Mouse (Mus musculus) Patski (cell line): ENCODE results near the gene Zdhhc3. TPM values are rescaled to one million over a fixed set of nuclear protein-coding genes. Genes with fewer than 3 reads are reported as not detected.

Source experiments
- ATAC-seq: fragments of 100-300 bp; one replicate; pipeline ENCODE4 v1.8.0; 2021
- CTCF ChIA-PET: fragments of 350-600 bp; sonication (Branson Sonifier 250); formaldehyde crosslinking; loops from one replicate; lab custom pipeline; 2022; ENCODE audit warnings: inconsistent platforms; lab: Charles Lee
- POLR2A ChIA-PET: fragments of 350-600 bp; sonication (Branson Sonifier 250); formaldehyde crosslinking; loops from one replicate; lab custom pipeline; 2022; ENCODE audit warnings: antibody characterized with exemption, inconsistent platforms; lab: Charles Lee
- DNase-seq: peaks from one replicate; pipeline ENCODE4 v3.0.0-alpha.2; 2011; ENCODE audit warnings: low read depth, low spot score
- H3K27me3 ChIP-seq: fragments of 371-371 bp; one replicate; pipeline ENCODE4 v1.5.1; 2021
- CTCF ChIP-seq: fragments of 100-300 bp; IDR thresholded peaks from one replicate; pipeline ENCODE4 v1.5.1; 2021
- in situ Hi-C: fragments of 300-500 bp; cut with MboI; formaldehyde crosslinking; loops from 3 replicates; pipeline ENCODE4 v1.11.1; 2018; ENCODE audit warnings: low pct_unique_long_range_greater_than_20kb, mixed read lengths
- polyA plus RNA-seq: library from polyadenylated mRNA; unstranded; gene quantifications from one replicate; pipeline ENCODE4 v1.2.3, GENCODE M21; 2021

Zdhhc3 gene
- 48.3 TPM for polyA plus RNA-seq

DNA sequence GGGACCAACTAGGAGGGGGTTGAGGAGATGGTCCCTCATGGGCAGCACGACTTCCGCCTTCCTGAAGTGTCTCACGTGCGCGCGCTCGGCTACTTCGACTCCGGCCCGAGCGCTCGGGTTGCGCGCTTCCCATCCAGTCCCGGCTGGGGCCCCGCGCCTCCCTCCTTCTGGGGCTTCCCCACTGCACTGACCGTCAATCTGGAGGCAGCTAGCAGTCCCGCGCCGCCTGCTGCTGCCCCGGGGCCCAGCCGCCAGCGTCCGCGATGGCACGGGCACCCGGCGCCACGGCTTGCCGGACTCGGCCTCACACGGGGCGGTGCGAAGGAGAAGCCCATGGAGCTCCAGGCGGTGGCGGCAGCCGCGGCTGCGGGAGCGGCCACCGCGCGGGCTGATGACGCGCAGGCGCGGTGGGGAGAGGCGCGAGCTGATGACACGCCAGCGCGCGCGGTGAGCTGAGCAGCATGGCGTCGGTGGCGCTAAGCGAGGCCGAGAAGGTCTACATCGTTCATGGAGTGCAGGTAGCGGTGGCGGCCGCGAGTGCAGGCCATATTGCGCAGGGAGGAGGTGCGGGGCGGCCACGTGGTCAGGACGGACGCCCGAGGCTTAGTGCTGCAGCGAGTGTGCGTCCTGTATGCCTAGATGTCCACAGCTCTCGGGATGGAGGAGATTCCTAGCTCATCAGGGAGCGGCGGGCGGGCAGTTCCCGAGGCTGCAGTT is at the start of gene Zdhhc3, which contains the start of gene Exosc7:
Zdhhc3 (minus strand) TSS at position 401 of the 717 bp plus-strand sequence.
Exosc7 (plus strand) TSS at position 411 of the 717 bp plus-strand sequence.
- in situ Hi-C loops: loop anchor here (5.0 kb wide), 1 partner anchor 91 kb away; the partner anchor contains the start of gene Tmem42
- POLR2A ChIA-PET: interaction anchor here (0.7 to 1.3 kb wide), 2 partner anchors 99 to 189 kb away, joined by 3 read pairs; no protein-coding TSS in a partner anchor
- DNase-seq: no peak
- ATAC-seq: peak; percentile 84
- CTCF ChIA-PET: interaction anchor here (1.3 kb wide), 1 partner anchor 14 kb away, joined by 3 read pairs; no protein-coding TSS in a partner anchor
- H3K27me3 ChIP-seq: no peaks in the 10 kb centered on the region
- TF ChIP-seq CTCF: no peak

- in situ Hi-C loops: loop anchor here (5.0 kb wide), 2 partner anchors 91 to 281 kb away; no protein-coding TSS in a partner anchor
- DNase-seq: no peak
- TF ChIP-seq CTCF: no peak
- POLR2A ChIA-PET: interaction anchor here (0.8 kb wide), 1 partner anchor 90 kb away, joined by 3 read pairs; no protein-coding TSS in a partner anchor
- ATAC-seq: no peak
- no peaks in the 10 kb centered on the region for H3K27me3 ChIP-seq
- CTCF ChIA-PET: interaction anchor here (1.6 kb wide), 1 partner anchor 91 kb away, joined by 14 read pairs; no protein-coding TSS in a partner anchor
These were observed 48.8 kb upstream of the Zdhhc3 start for GRCm38 (mm10) chr9:123161792-123162191.

GRCm38 (mm10) chr9:123159330-123159729 is 46.3 kb upstream of the Zdhhc3 start:
- ChIA-PET CTCF (interaction anchor here (1.0 to 2.8 kb wide), 19 partner anchors 10 to 377 kb away, joined by 3 to 90 read pairs (median 3); partner anchors contain the start of gene Tmem158), POLR2A (interaction anchor here (1.6 kb wide), 1 partner anchor 94 kb away, joined by 7 read pairs; no protein-coding TSS in a partner anchor)
- no peaks in the 10 kb centered on the region for H3K27me3 ChIP-seq
- in situ Hi-C loops: loop anchor here (10.0 kb wide), 1 partner anchor 205 kb away; the partner anchor contains the start of gene Lars2
- peak; percentile 80 for TF ChIP-seq CTCF
- DNase-seq: peak; percentile 41
- ATAC-seq: no peak

DNA sequence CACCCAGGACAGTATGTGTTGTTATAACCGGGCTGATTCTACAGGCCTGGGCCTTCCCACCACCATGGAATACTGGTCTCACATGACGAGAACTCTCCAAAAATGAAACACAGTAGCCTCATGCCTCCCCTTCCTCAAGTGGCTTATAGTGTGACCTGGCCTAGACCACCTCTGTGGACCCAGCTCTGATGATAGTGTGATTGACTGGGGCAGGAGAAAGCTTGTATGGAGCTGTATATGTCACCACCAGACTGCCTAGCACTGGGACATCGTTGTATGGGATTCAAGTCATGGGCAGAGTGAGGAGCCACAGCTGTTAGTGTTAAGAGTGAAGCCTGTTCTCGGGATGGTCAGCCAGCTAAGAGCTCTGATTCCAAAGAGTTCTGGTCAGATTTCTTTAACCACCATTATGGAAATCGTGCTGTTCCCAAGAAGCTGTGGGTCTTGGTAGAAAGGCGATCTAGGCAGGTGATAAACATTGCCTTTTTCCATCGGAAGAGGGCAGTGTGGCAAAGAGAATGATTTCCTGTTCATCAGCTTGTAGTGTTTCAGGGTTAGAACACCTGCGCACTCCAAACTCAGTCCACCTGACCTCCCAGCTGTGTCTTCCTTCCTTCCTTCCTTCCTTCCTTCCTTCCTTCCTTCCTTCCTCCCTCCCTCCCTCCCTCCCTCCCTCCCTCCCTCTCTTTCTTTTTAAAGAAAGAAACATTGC is 45.3 kb upstream of the Zdhhc3 start:
- peak; percentile 63 for TF ChIP-seq CTCF
- POLR2A ChIA-PET: no interaction called here
- no peaks in the 10 kb centered on the region for H3K27me3 ChIP-seq
- CTCF ChIA-PET: interaction anchor here (0.6 to 2.8 kb wide), 6 partner anchors 10 to 378 kb away, joined by 3 to 90 read pairs (median 4); no protein-coding TSS in a partner anchor
- ATAC-seq (no peak), DNase-seq (no peak)
- in situ Hi-C loops: loop anchor here (10.0 kb wide), 1 partner anchor 207 kb away; the partner anchor contains the start of gene Lars2

DNA sequence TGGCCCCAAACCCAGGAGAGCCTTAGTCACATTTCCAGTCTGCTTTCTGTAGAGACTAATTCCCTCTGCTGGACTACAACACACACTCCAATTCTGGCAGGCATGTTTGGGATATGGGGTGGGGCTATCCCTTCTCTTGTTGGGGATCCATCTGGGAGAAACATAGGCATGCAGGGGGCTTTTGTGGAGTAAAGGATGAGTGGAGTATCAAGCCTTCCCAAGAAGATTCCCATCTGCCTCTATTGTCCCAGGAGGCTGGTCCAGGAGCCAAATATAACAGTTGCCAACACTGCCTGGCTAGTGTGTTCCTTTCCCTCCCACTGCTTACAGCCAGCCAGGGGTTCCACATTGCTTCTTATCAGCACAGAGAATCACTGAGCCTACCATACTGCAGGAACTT is 44.7 kb upstream of the Zdhhc3 start:
- ATAC-seq: no peak
- CTCF ChIA-PET: interaction anchor here (0.6 to 2.8 kb wide), 3 partner anchors 11 to 97 kb away, joined by 4 to 90 read pairs (median 14); no protein-coding TSS in a partner anchor
- no peak for TF ChIP-seq CTCF
- DNase-seq: no peak
- POLR2A ChIA-PET: no interaction called here
- in situ Hi-C loops: loop anchor here (10.0 kb wide), 1 partner anchor 207 kb away; the partner anchor contains the start of gene Lars2
- H3K27me3 ChIP-seq: no peaks in the 10 kb centered on the region

DNA sequence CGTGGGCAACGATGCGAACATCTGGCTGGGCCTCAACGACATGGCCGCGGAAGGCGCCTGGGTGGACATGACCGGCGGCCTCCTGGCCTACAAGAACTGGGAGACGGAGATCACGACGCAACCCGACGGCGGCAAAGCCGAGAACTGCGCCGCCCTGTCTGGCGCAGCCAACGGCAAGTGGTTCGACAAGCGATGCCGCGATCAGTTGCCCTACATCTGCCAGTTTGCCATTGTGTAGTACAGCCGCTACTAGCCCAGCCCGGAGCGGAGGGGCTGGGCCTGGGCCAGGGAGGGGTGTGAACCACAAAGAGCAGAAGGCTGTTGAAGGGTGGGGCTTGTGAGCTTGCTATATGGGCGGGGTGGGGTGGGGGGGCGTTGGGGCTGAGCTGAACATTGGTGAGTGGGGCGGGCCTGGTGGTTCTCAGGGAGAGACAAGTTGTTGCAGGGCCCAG is 43.9 kb upstream of the Zdhhc3 start:
- ATAC-seq: no peak

GRCm38 (mm10) chr9:123153121-123153520 is 40.1 kb upstream of the Zdhhc3 start:
- ChIA-PET POLR2A (no interaction called here), CTCF (interaction anchor here (1.3 to 3.6 kb wide), 2 partner anchors 30 to 100 kb away, joined by 3 to 23 read pairs; no protein-coding TSS in a partner anchor)
- in situ Hi-C loops: loop anchor here (5.0 to 10.0 kb wide), 2 partner anchors 212 to 374 kb away; partner anchors contain the start of genes Lars2 and Sacm1l
- no peak for ATAC-seq
- TF ChIP-seq CTCF: no peak
- no peak for DNase-seq
- H3K27me3 ChIP-seq: no peaks in the 10 kb centered on the region

More for the DNA sequence above, 43.9 kb upstream of the Zdhhc3 start:
- no peaks in the 10 kb centered on the region for H3K27me3 ChIP-seq
- DNase-seq: no peak
- TF ChIP-seq CTCF: no peak
- CTCF ChIA-PET: interaction anchor here (3.6 kb wide), 1 partner anchor 96 kb away, joined by 23 read pairs; no protein-coding TSS in a partner anchor
- in situ Hi-C loops: loop anchor here (10.0 kb wide), 1 partner anchor 208 kb away; the partner anchor contains the start of gene Lars2
- POLR2A ChIA-PET: no interaction called here

DNA sequence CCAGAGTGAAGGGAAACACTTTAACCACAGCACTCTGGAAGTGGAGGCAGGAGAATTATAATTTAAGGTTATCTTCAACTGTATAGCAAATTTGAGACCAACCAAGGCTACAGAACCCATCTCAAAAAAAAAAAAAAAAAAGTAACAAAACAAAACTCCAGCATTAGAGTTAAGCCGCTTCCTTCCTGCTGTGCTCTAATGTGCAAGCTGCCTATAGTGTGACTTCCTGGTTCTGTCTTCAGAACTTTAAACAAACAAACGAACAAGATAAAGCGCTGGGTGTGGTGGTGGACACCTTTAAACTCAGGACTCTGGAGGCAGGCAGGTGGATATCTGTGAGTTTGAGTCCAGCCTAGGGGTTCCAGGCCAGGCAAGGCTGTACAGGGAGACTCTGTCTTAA is 39.0 kb upstream of the Zdhhc3 start:
- H3K27me3 ChIP-seq: no peaks in the 10 kb centered on the region
- TF ChIP-seq CTCF: no peak
- ChIA-PET POLR2A (no interaction called here), CTCF (interaction anchor here (0.7 kb wide), 1 partner anchor 38 kb away, joined by 3 read pairs; no protein-coding TSS in a partner anchor)
- ATAC-seq (no peak), DNase-seq (no peak)
- in situ Hi-C loops: loop anchor here (5.0 to 10.0 kb wide), 2 partner anchors 213 to 375 kb away; partner anchors contain the start of genes Lars2 and Sacm1l

DNA sequence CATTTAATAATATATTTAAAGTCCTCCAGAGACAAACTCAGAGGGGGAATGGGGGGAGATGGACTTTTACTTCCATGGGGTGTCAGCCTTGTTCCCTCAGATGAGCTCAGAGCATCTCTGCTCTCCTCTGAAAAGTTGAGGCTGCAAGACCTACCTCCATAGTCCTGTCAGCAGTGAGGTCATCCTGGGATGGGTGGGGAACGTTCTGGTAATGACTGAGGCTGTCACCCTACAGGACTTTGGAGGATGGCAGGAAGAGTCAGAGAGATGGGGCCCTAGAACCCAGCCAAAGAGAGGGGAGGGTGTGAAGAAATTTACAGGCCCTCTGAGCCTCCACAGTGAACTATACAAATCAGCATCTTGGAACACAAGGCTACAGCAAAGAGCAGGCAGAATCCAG is 38.6 kb upstream of the Zdhhc3 start:
- H3K27me3 ChIP-seq: no peaks in the 10 kb centered on the region
- no peak for TF ChIP-seq CTCF
- ChIA-PET CTCF (interaction anchor here (1.0 to 1.1 kb wide), 2 partner anchors 17 to 28 kb away, joined by 3 read pairs; no protein-coding TSS in a partner anchor), POLR2A (no interaction called here)
- no peak for ATAC-seq
- in situ Hi-C loops: loop anchor here (5.0 to 10.0 kb wide), 2 partner anchors 213 to 376 kb away; partner anchors contain the start of genes Lars2 and Sacm1l
- no peak for DNase-seq
